Mouse (Mus musculus) Muller cell, postnatal 12 days (primary cell): ENCODE results near the gene Dlg4.

ENCODE experiments used
- DNase-seq: peaks from one replicate; pipeline ENCODE4 v3.0.0-alpha.2; 2015; ENCODE audit errors: inconsistent ontology term

Gene Dlg4

DNA sequence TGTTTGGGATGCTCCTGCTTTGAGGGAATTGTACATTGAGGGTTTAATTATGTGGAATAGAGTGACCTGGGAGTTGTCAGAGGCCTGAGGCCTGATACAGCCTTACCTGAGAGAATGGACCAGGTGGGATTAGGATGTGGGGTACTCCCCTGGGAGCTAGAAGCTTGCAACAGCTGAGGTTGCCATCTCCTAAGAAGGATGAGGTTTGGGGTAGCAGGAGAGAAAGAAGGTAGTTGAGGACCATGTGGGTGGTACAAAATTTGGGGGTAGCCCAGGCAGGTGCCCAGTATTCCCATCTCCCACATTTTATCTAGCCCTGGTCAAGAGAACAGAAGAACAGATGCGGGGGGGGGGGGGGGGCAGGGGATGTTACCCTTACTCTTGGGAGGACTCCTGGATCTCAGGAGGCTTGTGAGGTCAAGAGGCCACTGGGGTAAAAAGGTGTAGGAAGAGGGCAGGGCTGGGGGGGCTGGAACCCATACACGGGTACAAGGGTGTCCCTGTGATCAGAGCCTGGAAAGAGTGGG lies 2.8 kb downstream of the Dlg4 start:
- no peak for DNase-seq

DNA sequence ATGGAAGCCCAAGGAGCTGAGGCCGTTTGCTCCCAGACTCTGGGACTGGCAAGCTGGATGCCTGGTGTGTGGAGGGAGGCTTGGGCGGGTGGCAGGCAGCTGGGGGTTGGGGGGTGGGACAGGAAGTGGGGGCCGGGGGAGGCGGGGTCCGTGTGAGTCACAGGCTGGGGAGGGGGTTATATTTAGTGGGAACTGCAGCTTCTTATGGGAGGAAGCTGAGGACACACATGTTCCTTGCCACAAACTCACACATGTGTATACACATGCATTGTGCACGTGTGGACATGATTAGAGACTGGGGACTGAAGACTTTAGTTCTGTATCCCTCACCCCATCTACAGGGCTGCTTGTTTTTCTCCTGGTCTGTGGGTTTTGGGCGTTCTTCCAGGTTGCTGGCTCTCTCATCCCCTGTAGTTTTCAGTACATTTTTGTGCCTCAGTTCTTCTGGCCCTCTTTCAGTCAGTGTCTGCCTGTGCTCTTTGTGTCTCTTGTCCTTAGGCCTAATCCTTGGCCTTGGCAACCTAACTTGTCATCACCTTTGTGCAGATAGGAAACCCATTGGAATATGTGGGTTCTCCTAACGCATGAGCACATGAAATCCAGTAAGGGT lies 3.4 kb downstream of the Dlg4 start:
- peak; percentile 38 for DNase-seq

DNA sequence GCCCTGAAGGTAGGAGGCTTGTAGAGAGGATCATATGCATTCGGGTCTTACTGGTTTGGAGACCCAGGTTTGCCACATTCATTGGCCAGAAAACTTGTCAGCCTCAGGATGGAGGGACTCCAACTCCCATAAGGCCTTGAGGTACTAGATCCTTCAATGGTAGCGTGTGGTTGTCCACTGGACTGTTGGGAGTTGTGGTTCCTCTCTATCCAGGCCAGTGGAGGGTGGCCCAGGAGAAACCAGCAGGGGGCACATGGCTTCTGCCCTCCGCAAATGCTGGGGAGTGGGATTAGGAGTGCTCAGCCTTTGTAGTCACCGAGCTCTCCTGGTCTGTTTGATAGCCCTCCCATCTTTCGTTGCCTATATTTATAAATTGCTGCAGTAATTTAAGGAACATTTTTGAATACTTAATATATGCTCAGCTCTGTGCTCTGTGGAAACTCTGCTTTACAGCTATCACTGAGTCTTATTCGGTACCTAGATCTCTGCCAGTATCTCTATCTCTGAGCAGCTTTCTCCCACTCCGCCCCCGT lies 4.1 kb downstream of the Dlg4 start:
- peak; percentile 85 for DNase-seq

DNA sequence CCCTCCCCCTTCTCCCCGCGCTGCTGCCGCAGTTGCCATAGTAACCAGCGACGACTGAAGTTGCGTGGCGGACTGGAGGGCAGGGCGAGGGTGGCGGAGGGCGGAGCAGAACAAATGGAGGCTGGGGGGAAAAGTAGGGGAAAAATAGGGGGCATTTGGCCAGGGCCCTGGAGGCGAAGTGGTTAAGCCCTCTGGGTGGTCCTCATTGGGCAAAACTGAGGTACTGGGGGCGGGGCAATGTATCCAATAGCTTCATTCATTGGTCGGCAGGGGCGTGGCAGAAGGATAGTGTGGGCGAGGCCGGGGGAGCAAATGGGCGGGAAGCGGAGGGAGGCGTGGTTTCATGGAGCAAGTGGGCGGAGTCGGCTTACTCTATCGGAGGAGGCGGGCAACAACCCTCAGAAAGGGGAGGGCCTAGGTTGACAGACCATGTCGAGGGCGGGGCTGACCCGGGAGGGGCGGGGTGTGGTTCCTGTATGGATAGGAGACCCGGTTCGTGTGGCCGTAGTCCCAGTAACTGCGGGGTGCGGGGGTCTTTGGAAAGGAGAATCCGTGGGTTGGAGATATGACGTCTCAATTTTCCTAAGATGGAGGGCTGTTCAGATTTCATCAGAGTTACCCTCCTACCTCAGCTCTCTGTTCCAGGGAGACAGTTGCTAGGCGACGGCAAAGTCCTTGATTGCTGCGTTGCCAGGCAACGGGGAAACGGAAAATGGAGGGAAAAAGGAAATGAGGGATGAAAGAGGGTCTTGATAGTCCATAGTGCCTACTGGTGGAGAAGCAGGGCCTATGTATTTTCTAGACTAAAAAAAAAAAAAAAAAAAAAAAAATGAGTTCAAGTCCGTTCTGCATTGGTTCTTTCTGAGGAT lies 4.8 kb downstream of the Dlg4 start:
- peak; percentile 99 for DNase-seq

DNA sequence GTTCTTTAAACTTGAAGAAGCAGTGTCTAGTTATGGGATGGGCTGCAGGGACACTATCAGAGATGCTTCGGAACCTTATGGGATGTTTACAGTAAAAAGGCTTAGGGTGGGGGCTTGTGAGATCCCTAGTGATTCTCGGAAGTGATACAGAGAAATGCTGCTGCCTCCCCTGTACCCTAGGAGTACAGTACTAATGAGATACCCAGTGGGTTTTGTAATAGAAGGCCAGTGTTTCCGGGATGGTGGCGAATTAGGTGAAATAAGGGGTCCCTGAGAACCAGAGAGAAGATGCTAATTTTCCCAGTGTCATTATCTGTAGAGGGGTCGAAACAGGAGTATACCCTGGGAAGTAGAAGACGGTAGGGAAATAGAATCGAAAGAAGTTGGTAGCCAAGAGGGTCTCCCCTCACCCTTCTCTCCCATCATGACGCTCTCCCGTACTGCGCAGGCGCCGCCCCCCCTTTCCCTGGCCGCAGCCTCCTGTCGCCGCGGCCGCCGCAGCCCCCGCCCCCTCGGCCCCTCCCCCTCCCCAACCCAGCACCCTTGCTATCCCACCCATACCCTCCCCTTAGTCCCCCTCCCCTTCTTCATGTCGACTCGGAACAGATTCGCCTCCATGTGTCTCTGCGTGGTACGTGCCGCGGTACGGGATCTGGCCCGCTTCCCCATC lies 6.9 kb downstream of the Dlg4 start:
- peak; percentile 52 for DNase-seq

DNA sequence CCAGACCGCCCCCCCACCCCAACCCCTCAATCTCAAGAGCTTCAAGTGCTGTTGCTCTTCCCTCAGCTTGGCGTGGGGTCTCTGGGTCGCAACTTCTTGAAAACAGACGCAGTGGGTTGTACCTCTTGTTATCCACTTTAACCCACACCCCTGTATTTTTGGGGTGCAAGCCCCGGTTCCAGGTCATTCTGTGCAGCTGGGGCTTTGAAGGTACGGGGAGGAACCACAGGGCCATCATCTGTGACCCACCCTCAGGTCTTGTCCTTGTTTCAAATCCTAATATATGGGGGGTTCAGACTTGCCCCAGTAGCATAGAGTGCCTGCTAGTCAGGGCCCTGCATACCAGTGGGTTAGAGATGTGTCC lies 7.4 kb downstream of the Dlg4 start:
- DNase-seq: no peak

DNA sequence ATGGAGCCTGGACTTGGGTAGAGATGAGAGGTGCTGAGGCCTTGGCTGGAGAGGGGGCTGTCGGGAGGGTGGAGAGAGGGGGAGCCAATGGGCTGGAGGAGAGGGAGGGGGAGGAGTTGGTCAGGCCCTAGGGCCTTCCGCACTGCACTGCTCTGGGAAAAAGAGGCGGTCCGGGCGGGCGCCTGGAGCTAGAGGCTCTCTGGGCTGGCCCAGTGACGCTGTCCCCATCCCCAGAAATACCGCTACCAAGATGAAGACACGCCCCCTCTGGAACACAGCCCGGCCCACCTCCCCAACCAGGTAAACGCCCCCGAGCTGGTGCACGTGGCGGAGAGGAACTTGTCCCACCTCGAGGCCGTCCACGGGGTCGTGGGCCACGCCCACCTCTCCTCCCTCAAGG lies 9.9 kb downstream of the Dlg4 start:
- DNase-seq: peak; percentile 93

DNA sequence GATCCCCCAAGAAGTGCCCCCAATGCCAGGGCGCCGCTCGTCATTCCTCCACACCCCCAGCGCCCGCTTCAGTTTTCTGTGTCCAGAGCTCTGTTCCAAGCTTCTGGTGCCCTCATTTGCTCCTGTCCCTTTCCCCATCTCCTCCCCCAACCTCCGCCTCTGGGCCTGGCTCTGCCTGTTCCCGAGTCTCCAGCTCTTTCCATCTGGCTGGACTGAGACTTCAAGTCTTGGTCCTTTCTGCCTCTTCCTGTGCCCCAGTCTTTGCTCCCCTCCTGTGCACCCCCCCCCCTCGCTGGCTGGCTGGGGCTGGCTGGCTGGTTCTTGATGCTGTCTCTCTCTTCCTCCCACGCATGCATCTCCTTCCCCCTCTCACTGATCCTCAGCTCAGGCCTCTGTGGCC lies 10.7 kb downstream of the Dlg4 start:
- peak; percentile 72 for DNase-seq

DNA sequence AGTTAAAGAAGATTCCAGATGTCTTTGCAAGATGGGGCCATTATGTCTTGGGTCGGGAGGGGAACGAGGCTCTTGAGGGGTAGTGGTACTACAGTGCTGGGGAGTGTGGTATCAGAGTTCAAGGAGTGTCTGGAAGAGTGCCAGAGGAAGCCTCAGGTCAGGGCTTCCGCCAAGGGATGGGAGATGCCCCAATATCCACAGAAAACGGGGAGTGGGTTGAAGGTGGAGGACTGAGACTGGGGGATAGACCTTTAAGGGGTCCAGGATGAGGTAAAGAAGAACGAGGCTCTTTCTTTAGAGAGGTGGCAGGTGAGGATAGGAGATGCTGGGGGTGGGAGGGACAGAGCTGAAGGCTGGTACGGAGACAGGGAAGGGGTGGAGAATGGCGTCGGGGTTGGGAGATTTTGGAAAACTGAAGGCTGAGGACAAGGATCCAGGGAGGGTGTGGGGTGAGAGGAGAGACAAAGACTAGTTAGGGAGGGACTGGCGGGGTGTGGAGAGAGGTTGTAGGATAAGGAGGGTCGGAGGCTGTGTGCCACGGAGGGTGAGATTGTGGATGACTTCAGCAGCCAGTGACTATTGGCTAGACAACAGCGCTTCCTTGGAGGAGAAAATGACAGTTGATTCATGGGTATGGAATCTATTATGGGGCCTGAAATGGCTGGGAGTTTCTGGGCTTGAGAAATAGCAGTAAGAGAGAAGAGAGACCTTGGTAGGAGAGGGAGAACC lies 11.8 kb downstream of the Dlg4 start:
- no peak for DNase-seq

DNA sequence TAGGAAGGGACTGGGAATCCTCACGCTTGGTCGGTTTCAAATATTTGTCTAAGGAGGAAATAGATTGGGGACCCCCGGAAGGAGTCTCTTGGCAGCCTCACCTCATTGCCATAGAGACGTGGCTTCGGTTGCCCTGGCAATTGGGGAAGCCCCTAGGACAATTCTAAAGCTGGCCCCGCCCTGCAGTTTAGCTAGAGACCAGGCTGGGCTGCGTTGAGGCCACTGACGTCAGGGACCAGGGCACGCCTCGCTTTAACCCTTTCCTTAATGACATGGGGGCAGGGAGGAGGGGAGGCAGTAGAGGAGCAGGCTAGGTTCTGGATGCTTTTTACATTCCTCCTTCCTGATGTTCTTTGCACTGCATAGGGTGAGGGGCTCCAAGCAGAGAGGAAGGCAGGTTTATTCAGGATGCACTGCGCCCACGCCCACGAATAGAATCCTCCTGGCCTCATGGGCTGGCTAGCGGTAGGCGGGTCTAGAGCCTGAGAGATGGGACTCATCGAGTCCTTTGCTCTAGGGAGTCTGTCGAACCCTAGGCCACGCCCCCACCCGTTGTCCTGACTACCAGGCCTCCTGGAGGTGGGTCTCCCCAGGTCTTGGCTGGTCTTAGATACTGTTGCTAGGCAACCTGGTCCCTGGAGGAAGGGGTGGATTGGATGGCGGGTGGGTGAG lies 12.5 kb downstream of the Dlg4 start:
- peak; percentile 97 for DNase-seq

DNA sequence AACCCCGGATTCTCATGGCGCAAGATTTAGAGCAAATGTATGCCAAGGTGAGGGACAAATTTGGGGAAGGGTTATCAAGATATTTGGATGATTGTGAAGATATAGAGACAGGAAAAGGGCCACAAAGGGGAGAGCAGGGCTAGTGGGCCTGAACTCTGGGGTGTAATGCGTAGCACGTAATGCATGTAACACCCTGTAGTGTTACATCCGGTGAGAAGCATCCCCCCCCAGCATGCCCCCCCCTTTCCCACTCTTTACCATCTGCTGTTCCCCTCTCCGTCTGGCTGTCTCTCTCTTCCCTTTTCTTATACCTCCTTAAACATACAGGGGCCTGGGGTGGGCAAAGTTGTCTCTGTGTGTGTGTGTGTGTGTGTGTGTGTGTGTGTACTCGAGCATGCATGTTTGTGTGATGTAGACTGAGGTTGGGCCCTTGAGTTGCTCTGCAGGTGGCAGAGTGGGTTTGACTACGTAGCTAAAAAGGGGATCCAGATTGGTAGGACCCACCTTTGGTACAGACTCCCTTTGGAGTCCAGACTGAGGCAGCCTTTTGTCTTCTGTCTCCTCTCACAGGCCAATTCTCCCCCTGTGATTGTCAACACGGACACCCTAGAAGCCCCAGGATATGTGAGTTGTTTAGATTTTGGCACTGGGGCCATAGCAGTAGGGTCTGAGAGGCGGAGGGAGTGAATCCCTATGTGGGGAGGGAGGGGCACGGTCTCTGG lies 13.2 kb downstream of the Dlg4 start:
- DNase-seq: no peak

DNA sequence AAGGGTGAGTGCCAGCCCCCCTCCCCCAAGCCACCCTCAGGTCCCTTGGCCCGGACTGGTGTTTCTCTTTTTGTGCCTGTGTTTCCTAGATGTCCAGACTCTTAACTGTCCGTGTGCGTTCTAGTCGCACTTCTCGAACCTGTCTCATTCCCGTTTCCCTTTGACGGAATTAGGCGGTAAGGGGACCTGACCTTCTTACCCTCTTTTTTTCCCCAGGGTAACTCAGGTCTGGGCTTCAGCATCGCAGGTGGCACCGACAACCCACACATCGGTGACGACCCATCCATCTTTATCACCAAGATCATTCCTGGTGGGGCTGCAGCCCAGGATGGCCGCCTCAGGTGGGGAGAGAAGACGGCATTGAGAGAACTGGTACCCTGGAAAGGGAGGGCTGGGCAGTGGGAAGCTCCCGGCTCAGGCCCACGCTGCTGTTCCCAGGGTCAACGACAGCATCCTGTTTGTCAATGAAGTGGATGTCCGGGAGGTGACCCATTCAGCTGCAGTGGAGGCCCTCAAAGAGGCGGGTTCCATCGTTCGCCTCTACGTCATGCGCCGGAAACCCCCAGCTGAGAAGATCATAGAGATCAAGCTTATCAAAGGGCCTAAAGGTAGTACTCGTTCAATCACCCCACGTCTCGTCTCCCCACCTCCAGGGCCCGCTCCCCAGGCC lies 14.0 kb downstream of the Dlg4 start:
- DNase-seq: no peak

DNA sequence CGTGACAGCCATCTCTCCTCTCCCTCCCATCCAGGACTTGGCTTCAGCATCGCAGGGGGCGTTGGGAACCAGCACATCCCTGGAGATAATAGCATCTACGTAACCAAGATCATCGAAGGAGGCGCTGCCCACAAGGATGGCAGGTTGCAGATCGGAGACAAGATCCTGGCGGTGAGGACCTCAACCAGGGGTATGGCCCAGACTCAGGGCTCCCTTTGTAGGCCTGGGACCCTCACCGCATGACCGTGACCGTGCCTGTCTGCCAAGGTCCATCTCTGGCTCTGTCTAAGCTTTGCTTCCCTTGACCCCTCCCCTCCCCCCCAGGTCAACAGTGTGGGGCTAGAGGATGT lies 14.6 kb downstream of the Dlg4 start:
- no peak for DNase-seq

DNA sequence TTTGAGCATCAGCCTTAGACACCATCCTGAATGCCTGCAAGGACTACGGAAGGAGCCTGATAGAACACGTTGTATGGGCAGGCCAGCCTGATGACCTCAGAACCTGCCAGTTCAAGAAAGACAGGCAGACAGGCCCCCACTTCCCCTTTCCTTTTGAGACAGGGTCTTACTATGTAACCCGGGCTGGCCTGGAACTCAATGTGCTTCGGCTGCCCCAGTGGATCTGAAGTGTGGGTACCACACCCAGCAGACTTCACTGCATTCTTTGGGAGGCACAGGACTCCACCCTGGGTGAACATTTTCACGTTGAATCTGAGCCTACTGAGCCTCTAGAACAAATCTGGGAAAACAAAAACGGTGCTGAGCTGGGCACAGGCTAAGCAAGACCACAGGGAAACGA lies 21.4 kb downstream of the Dlg4 start:
- no peak for DNase-seq

DNA sequence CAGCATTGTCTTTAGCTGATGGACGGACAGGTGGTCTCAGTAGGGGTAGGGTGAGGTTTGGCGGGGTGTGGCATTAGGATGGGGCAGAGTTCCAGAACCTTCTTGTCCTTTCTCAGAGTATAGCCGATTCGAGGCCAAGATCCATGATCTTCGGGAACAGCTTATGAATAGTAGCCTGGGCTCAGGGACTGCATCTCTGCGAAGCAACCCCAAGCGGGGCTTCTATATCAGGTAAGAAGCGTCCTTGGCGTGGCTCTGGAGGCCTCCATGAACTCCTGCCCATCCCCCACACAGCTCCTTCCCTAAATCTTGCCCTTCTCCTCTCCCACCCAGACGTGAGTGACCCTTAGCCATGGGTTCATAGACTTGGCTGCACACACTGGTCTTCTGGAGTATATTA lies 22.9 kb downstream of the Dlg4 start:
- no peak for DNase-seq

DNA sequence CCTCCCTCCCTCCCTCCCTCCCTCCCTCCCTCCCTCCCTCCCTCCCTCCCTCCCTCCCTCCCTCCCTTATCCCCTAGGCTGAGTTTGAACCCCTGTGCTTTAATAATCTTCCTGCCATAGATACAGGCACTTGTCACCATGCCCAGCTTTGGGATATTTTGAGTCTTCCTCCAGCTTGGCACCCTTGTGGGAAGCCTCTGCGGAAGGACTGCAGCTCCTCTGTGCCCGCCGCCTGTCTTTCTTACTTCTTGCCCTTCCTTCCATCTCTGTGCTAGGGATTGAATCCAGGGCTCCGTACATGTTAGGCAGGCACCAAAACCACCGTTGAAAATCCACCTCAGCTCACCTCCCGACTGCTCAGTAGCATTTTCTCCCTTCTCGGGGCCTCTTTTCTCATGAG lies 23.4 kb downstream of the Dlg4 start:
- no peak for DNase-seq

DNA sequence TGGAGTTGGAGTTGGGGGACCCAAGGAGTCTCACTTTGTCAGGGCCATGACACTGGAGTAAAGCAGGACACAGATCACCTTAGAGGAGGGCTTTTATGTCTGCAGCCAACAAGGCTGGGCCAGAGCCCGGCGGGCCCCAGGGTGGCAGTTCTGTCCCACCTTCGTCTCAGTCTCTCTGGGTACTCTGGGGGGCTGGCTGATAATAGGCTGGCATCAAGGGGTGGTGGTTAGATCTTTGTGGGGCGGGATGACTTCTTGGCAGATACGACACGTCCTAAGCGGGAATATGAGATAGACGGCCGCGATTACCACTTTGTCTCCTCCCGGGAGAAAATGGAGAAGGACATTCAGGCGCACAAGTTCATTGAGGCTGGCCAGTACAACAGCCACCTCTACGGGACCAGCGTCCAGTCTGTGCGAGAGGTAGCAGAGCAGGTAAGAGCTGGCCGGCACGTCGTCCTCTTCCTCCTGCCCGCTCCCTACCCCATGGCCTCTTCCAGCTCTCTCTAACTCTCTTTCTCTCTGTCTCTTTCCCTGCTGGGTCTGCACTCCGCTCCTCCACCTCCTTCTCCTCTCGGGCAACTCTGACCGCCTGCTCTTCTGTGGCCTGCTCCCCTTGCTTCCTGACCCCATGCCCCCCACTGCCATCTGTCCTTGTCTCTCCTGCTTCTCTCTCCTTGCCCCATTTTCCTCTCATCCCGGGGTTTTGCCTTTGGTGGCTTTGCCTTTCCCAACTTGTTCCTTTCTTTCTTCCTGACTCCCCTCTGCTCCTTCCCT lies 25.8 kb downstream of the Dlg4 start:
- DNase-seq: no peak

DNA sequence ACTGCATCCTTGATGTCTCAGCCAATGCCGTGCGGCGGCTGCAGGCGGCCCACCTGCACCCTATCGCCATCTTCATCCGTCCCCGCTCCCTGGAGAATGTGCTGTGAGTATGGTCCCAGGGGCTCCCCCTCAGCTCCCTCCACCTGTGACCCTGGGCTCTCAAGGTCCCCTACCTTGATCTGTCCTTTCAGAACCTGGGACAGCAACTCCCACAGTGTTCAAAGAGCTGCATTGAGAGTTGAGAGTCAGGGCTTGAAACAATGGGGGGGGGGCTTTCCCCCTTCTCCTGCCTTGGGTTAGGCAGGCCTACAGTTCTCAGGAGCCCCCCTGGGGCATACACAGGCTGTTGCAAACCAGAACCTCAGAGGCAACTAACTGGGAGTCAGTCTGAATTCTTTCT lies 26.9 kb downstream of the Dlg4 start:
- DNase-seq: no peak

DNA sequence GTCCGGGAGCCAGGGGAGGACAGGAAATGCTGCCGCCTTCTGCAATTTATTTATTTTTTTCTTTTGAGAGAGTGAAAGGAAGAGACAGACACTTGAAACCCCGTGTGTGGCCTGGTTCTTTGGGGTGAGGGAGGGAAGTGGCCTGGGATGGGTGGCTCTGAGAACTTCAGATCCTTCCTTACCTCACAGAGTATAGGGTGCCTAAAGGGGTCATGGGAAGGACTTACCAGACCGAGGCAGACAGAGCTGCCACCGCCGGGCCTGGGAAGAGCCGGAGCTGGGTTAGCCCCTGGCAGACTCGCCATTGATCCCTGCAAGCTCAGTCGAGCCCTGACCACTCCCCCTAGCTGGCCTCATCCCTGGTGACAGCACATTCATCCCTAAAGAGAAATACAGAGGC lies 28.7 kb downstream of the Dlg4 start:
- no peak for DNase-seq
